Mouse (Mus musculus) C2C12 (cell line): ENCODE measurements around the gene Pus7l. TPM values are rescaled to one million over a fixed set of nuclear protein-coding genes. Genes with fewer than 3 reads are reported as not detected.

Source experiments
- H3K27me3 ChIP-seq: one replicate; pipeline ENCODE4 v1.6.1; 2011; ENCODE audit not compliant: control insufficient read depth, insufficient read depth, insufficient read length
- H3K36me3 ChIP-seq: one replicate; pipeline ENCODE4 v1.6.1; 2011; ENCODE audit not compliant: control insufficient read depth, insufficient read depth
- H3K4me3 ChIP-seq: one replicate; pipeline ENCODE4 v1.5.1; 2011; ENCODE audit warnings: mild to moderate bottlenecking, control low read depth; ENCODE audit not compliant: poor library complexity, insufficient read depth, severe bottlenecking
- H3K79me2 ChIP-seq: one replicate; pipeline ENCODE4 v1.6.1; 2011; ENCODE audit not compliant: control insufficient read depth, insufficient read depth
- H3K79me3 ChIP-seq: one replicate; pipeline ENCODE4 v1.6.1; 2011; ENCODE audit warnings: low read depth, control low read depth
- H3ac ChIP-seq: one replicate; pipeline ENCODE3; 2011; ENCODE audit warnings: low read depth; ENCODE audit not compliant: control insufficient read depth, insufficient read length
- CEBPB ChIP-seq: IDR thresholded peaks from one replicate; pipeline ENCODE4 v1.6.1; 2011; ENCODE audit warnings: low read depth, mild to moderate bottlenecking, control low read depth, moderate library complexity
- CTCF ChIP-seq: IDR thresholded peaks from one replicate; pipeline ENCODE4 v1.5.1; 2011; ENCODE audit not compliant: control insufficient read depth, insufficient read depth, insufficient read length
- FOSL1 ChIP-seq: IDR thresholded peaks from one replicate; pipeline ENCODE4 v1.8.0; 2011; ENCODE audit warnings: mild to moderate bottlenecking, low read length; ENCODE audit not compliant: poor library complexity, insufficient read depth, severe bottlenecking
- MAX ChIP-seq: IDR thresholded peaks from one replicate; pipeline ENCODE4 v1.6.1; 2011; ENCODE audit warnings: mild to moderate bottlenecking, control low read depth
- MYOD1 ChIP-seq: IDR thresholded peaks from one replicate; pipeline ENCODE4 v1.6.1; 2011; ENCODE audit warnings: low read depth; ENCODE audit not compliant: control insufficient read depth, insufficient read length
- MYOG ChIP-seq: IDR thresholded peaks from one replicate; pipeline ENCODE4 v1.6.1; 2011; ENCODE audit not compliant: control insufficient read depth, insufficient read length; ENCODE audit errors: extremely low read depth
- USF1 ChIP-seq: IDR thresholded peaks from one replicate; pipeline ENCODE4 v1.6.1; 2011; ENCODE audit warnings: low read depth, mild to moderate bottlenecking, control low read depth, moderate library complexity
- polyA plus RNA-seq: library from polyadenylated mRNA; unstranded; fragments of >200 nt; fragmentation: generic; extraction: Trizol; gene quantifications from one replicate; pipeline ENCODE4 v1.2.1, GENCODE M21; 2012; ENCODE audit warnings: missing spikeins

Pus7l gene
- polyA plus RNA-seq, 1 experiment: 7.2 TPM

- H3K79me2 ChIP-seq: no peaks in the 10 kb centered on the region
- no peak overlapping the region for H3K4me3 ChIP-seq
- peaks cover 9% of the 10 kb centered on the region for H3K27me3 ChIP-seq
- H3K36me3 ChIP-seq: peaks cover 3% of the 10 kb centered on the region
- TF ChIP-seq FOSL1: no peak
- TF ChIP-seq MYOD1: no peak
- peak; percentile 26 for TF ChIP-seq CTCF
- no peak for TF ChIP-seq MAX
- no peak for TF ChIP-seq CEBPB
- H3ac ChIP-seq: no peak overlapping the region
- no peaks in the 10 kb centered on the region for H3K79me3 ChIP-seq
Measured at GRCm38 (mm10) chr15:94520205-94520900, 23.0 kb downstream of the Pus7l start.

GRCm38 (mm10) chr15:94517913-94518491, 25.3 kb downstream of the Pus7l start:
- H3K27me3 ChIP-seq: peaks cover 17% of the 10 kb centered on the region
- no peaks in the 10 kb centered on the region for H3K36me3 ChIP-seq
- no peak overlapping the region for H3K4me3 ChIP-seq
- no peaks in the 10 kb centered on the region for H3K79me2 ChIP-seq
- H3K79me3 ChIP-seq: no peaks in the 10 kb centered on the region
- no peak overlapping the region for H3ac ChIP-seq
- TF ChIP-seq USF1 (no peak), MYOD1 (no peak)

DNA sequence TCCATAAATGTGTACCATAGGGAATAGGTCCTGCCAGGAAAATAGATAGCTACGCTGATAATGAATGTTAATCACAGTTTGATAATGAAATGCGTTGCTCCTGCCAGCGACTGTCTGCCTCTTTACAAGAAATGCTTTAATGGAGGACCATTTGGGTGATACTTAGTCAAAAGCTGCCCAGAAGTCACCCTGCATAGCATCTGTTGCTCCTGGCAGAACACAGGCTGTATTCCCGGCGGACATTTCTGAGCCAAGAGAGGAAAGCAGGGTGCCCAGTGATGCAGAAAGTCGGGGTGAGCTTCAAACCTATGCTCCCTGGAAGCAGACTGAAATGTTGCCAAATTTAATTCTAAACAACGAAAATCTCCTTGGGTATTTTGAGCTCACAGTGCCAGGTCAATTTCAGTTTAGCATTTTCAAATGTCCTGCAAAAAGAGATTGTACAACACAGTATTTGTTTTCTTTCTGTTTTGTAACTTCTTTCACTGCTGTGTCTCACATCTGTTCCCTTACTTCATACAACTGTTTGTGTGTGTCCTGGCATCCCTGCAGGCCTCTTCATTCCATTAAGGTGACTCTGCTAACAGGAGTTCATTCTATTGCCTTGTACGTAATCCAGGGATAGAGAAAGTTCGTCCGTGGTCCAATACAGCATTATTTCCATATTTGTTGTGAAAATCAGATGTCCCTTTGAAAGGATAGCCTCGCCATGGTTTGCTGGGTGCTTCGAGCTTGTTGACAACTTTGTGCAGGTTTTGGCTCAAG, 39.7 kb downstream of the Pus7l start:
- no peaks in the 10 kb centered on the region for H3K79me3 ChIP-seq
- H3K4me3 ChIP-seq: no peak overlapping the region
- H3K27me3 ChIP-seq: no peaks in the 10 kb centered on the region
- TF ChIP-seq CEBPB (no peak), MYOD1 (no peak), MAX (no peak)
- no peaks in the 10 kb centered on the region for H3K36me3 ChIP-seq
- no peak overlapping the region for H3ac ChIP-seq
- H3K79me2 ChIP-seq: no peaks in the 10 kb centered on the region

DNA sequence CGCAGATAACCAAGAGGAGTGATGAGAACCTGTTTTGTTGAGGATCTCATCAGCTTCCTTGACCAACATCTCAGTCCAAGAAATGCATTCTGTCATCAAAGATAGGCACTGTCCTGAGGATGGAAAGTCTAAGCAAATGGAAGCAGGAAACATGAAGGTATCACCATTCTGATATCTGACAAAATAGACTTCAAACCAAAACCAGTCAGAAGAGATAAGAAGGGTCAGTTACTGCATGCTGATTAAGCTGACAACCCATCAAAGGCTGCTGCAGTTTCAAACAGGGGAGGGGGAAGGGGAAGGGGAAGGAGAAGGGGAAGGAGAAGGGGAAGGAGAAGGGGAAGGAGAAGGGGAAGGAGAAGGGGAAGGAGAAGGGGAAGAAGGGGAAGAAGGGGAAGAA, 44.1 kb downstream of the Pus7l start:
- TF ChIP-seq MYOD1 (no peak), MAX (no peak), USF1 (no peak)
- H3K36me3 ChIP-seq: no peaks in the 10 kb centered on the region
- no peak overlapping the region for H3ac ChIP-seq
- no peaks in the 10 kb centered on the region for H3K27me3 ChIP-seq
- no peaks in the 10 kb centered on the region for H3K79me3 ChIP-seq
- no peaks in the 10 kb centered on the region for H3K79me2 ChIP-seq
- H3K4me3 ChIP-seq: no peak overlapping the region

- TF ChIP-seq CEBPB: no peak
- no peak for TF ChIP-seq MAX
- TF ChIP-seq MYOG: no peak
- TF ChIP-seq USF1: no peak
- no peak for TF ChIP-seq CTCF
- TF ChIP-seq MYOD1: no peak
- no peak for TF ChIP-seq FOSL1
- Histone ChIP-seq H3K36me3 (no peaks in the 10 kb centered on the region), H3ac (no peak overlapping the region), H3K27me3 (peaks cover 9% of the 10 kb centered on the region), H3K79me2 (no peaks in the 10 kb centered on the region), H3K4me3 (no peak overlapping the region), H3K79me3 (no peaks in the 10 kb centered on the region)
Measured at GRCm38 (mm10) chr15:94495936-94496335, 47.4 kb downstream of the Pus7l start.

DNA sequence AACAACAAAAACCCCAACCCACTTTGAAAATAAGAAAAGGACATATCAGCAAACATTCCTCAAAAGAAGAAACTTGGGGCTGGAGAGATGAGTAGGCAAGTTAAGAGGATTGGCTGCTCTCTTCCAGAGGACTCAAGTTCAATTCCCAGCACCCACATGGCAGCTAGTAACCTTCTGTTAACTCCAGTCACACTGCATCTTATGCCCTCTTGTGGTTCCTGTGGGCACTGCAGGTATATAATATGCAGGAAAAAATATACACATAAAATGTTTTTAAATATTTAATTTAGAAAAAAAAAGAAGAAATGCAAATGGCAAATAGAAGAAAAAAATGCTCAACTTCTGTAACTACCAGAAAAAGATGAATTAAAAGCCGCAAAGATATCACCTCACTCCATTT, 48.9 kb downstream of the Pus7l start:
- Histone ChIP-seq H3K4me3 (no peak overlapping the region), H3ac (no peak overlapping the region), H3K79me3 (no peaks in the 10 kb centered on the region), H3K27me3 (peaks cover 9% of the 10 kb centered on the region), H3K79me2 (no peaks in the 10 kb centered on the region), H3K36me3 (no peaks in the 10 kb centered on the region)
- TF ChIP-seq MYOD1 (no peak), USF1 (no peak), FOSL1 (no peak), MYOG (no peak), CTCF (no peak), CEBPB (no peak), MAX (no peak)
